Comparison of ENCODE assay signal across 28 mouse cellular contexts in the genomic region with DNA sequence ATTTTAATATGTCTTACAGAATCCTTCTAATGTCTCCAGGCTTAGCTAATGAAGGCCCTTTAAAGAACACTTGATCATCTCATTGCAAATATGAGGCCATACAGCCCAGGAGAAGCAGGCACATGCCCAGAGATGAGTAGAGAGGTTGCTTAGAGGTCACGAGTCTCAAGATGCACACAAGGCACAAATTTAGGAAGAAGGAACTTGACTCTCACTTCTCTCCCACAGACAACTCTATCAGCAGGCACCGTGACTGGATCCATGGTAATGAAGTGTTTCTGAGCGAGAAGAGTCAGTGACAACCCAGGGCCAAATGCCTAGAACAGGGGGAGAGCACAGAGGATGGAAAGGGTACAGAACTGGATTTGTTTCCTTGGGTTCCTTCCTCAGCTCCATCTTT.
"Had no signal": no experiment of that assay in that cellular context is flagged by ENCODE, and none has a peak within 500 bp of the region (broad histone marks: within the 10 kb centered on the region; RNA-seq: fewer than 3 reads in every experiment).

No protein-coding gene starts in this region.

- H3K9me3 ChIP-seq: embryonic facial prominence, embryonic 10.5 days; embryonic facial prominence, embryonic 12.5 days; embryonic facial prominence, embryonic 13.5 days; embryonic facial prominence, embryonic 15.5 days; forebrain, embryonic 10.5 days; forebrain, embryonic 12.5 days; forebrain, embryonic 13.5 days; forebrain, embryonic 15.5 days had no signal

- H3K27me3 ChIP-seq: embryonic facial prominence, embryonic 12.5 days; embryonic facial prominence, embryonic 13.5 days; embryonic facial prominence, embryonic 15.5 days; forebrain, embryonic 13.5 days; forebrain, embryonic 15.5 days had no signal

- H3K27ac ChIP-seq: embryonic facial prominence, embryonic 10.5 days; embryonic facial prominence, embryonic 12.5 days; embryonic facial prominence, embryonic 13.5 days; embryonic facial prominence, embryonic 15.5 days; forebrain, embryonic 10.5 days; forebrain, embryonic 12.5 days; forebrain, embryonic 13.5 days; forebrain, embryonic 15.5 days; gastrocnemius, adult 2 months; heart, adult 2 months had no signal

- H3K4me3 ChIP-seq: embryonic facial prominence, embryonic 10.5 days; embryonic facial prominence, embryonic 12.5 days; embryonic facial prominence, embryonic 13.5 days; embryonic facial prominence, embryonic 15.5 days; erythroblast, embryonic 14.5 days; forebrain, embryonic 10.5 days; forebrain, embryonic 12.5 days; forebrain, embryonic 13.5 days; forebrain, embryonic 15.5 days; gastrocnemius, adult 2 months; heart, adult 2 months had no signal

- H3K4me2 ChIP-seq: embryonic facial prominence, embryonic 12.5 days; embryonic facial prominence, embryonic 13.5 days; embryonic facial prominence, embryonic 15.5 days; forebrain, embryonic 12.5 days; forebrain, embryonic 13.5 days; forebrain, embryonic 15.5 days had no signal

- DNase-seq: cerebellum, adult 2 months; cerebellum, adult 8-10 months; cerebellum, adult 9-10 months; cerebellum, adult 9-11 months; cerebellum, postnatal 10 days; cerebellum, postnatal 14 days; cerebellum, postnatal 36 days; embryo, embryonic 11 days; forebrain, postnatal 0 days; gastrocnemius, adult 2 months; gastrocnemius, postnatal 10 days; gastrocnemius, postnatal 14 days; gastrocnemius, postnatal 25 days; gastrocnemius, postnatal 36 days; heart, adult 11 months; heart, adult 18-20 months; heart, adult 2 months had no signal

- H3K9ac ChIP-seq: embryonic facial prominence, embryonic 12.5 days; embryonic facial prominence, embryonic 13.5 days; embryonic facial prominence, embryonic 15.5 days; forebrain, embryonic 12.5 days; forebrain, embryonic 13.5 days; forebrain, embryonic 15.5 days; forebrain, postnatal 0 days had no signal

- H3K36me3 ChIP-seq: embryonic facial prominence, embryonic 10.5 days; embryonic facial prominence, embryonic 12.5 days; embryonic facial prominence, embryonic 13.5 days; embryonic facial prominence, embryonic 15.5 days; forebrain, embryonic 10.5 days; forebrain, embryonic 12.5 days; forebrain, embryonic 15.5 days had no signal

- ATAC-seq: forebrain, embryonic 13.5 days; forebrain, embryonic 14.5 days; forebrain, embryonic 15.5 days; forebrain, embryonic 16.5 days; forebrain, postnatal 0 days had no signal
